Mouse (Mus musculus) embryonic facial prominence, embryonic 11.5 days (tissue): ENCODE measurements around the gene Grk4. TPM values are rescaled to one million over a fixed set of nuclear protein-coding genes. Genes with fewer than 3 reads are reported as not detected.
A peak's percentile ranks its signal among the peaks of the same experiment; 100 is the strongest.

Experiments used
- ATAC-seq: fragments of 200-750 bp; cut with Nextera tagmentation; replicated peaks from 2 replicates; pipeline ENCODE4 v1.8.0; 2017; ENCODE audit warnings: low read depth; ENCODE audit not compliant: insufficient number of reproducible peaks, low FRiP score, low TSS enrichment
- DNase-seq: peaks from one replicate; pipeline ENCODE4 v3.0.0-alpha.2; 2015; ENCODE audit warnings: low spot score
- H3K27ac ChIP-seq: fragments of 300-500 bp; sonication (generic); replicated peaks from 2 replicates; pipeline ENCODE4 v1.5.1; 2014; ENCODE audit warnings: mild to moderate bottlenecking, low read depth, low read length, control low read depth
- H3K27me3 ChIP-seq: fragments of 300-500 bp; sonication (generic); 2 replicates; pipeline ENCODE4 v1.6.1; 2014; ENCODE audit warnings: mild to moderate bottlenecking, low read length, moderate library complexity, mixed read lengths; ENCODE audit not compliant: control insufficient read depth, insufficient read depth
- H3K36me3 ChIP-seq: fragments of 300-500 bp; sonication (generic); replicated peaks from 2 replicates; pipeline ENCODE4 v1.6.1; 2014; ENCODE audit warnings: low read depth, mild to moderate bottlenecking, low read length, moderate library complexity, mixed read lengths; ENCODE audit not compliant: control insufficient read depth, insufficient read depth
- H3K4me1 ChIP-seq: fragments of 300-500 bp; sonication (generic); 2 replicates; pipeline ENCODE4 v1.6.1; 2014; ENCODE audit warnings: low read length, mixed read lengths; ENCODE audit not compliant: control insufficient read depth, insufficient read depth
- H3K4me2 ChIP-seq: fragments of 300-500 bp; sonication (generic); 2 replicates; pipeline ENCODE4 v1.6.1; 2014; ENCODE audit warnings: low read depth, mild to moderate bottlenecking, control low read depth, low read length, moderate library complexity
- H3K4me3 ChIP-seq: fragments of 300-500 bp; sonication (generic); 2 replicates; pipeline ENCODE4 v1.5.1; 2014; ENCODE audit warnings: low read depth, low read length, control low read depth
- H3K9ac ChIP-seq: fragments of 300-500 bp; sonication (generic); replicated peaks from 2 replicates; pipeline ENCODE4 v1.6.1; 2014; ENCODE audit warnings: mild to moderate bottlenecking, control low read depth, low read length
- H3K9me3 ChIP-seq: fragments of 300-500 bp; sonication (generic); replicated peaks from 2 replicates; pipeline ENCODE4 v1.6.1; 2016; ENCODE audit warnings: mild to moderate bottlenecking, low read length, inconsistent platforms, mixed read lengths; ENCODE audit not compliant: control insufficient read depth
- WGBS: fragments of 180-500 bp; shearing (Covaris S2); extraction: QIAGEN DNeasy Blood & Tissue Kit; methylation state at CpG from one replicate; pipeline ENCODE4 v1.1.7; 2014; 5-methylcytosine and 5-hydroxymethylcytosine counted together
- polyA plus RNA-seq: library from polyadenylated mRNA; unstranded; fragments of >200 nt; fragmentation: Nextera tagmentation; extraction: Ambion mirVana; gene quantifications from 2 replicates; pipeline ENCODE4 v1.2.1, GENCODE M21; 2014

Gene Grk4
- polyA plus RNA-seq, 1 experiment from 2014 or later, result 3.0 TPM

DNA sequence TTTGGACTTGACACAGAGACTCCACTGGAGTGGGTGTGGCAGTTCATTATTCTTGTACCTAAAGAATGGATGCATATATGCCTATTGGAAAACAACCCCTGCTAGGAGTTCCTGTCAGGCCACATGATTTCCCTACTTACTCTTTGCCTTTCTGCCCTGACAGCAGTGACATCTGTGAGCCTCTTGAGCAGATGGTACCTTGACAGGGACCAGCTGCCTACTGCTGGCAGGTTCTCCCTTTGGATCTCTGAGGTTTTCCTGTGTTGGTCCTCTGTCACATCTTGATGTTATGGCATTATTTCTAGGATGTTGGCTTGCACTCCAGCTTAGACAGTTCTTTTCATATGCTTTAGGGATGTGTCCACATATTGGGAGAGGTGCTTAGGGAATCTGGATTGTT is 69.0 kb downstream of the Grk4 start:
- H3K4me1 ChIP-seq, result no peaks in the 10 kb centered on the region
- H3K27ac ChIP-seq, result no peak overlapping the region
- DNase-seq, result no peak
- H3K9me3 ChIP-seq, result no peaks in the 10 kb centered on the region
- no peaks in the 10 kb centered on the region for H3K27me3 ChIP-seq
- H3K9ac ChIP-seq, result no peak overlapping the region
- no peak for ATAC-seq
- no peaks in the 10 kb centered on the region for H3K36me3 ChIP-seq
- no peak overlapping the region for H3K4me2 ChIP-seq
- no peak overlapping the region for H3K4me3 ChIP-seq

DNA sequence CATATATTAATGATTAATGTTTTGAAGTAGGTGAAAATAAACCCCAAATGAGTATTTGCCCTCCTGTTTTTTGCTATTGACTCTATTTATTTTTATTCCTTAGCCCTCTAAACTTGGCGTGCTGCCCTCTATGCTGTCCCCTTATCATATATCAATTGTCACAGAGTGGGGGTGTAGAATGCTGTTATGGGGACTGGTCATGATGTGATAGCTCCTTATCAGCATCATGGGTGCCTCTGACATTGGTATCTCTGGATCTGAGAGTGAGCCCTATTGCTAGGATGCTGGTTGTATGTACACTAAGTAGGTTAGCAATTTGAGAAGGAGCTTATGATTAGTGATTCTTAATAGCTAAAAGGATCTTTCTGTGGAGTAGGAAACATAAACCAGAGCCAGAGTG is 70.1 kb downstream of the Grk4 start:
- ATAC-seq (no peak), DNase-seq (no peak)
- Histone ChIP-seq H3K4me1 (no peaks in the 10 kb centered on the region), H3K4me2 (no peak overlapping the region), H3K27me3 (no peaks in the 10 kb centered on the region), H3K27ac (no peak overlapping the region), H3K36me3 (no peaks in the 10 kb centered on the region), H3K9ac (no peak overlapping the region), H3K9me3 (no peaks in the 10 kb centered on the region), H3K4me3 (no peak overlapping the region)
- 67% methylated on average over 1 of the region's 1 CpGs for WGBS

DNA sequence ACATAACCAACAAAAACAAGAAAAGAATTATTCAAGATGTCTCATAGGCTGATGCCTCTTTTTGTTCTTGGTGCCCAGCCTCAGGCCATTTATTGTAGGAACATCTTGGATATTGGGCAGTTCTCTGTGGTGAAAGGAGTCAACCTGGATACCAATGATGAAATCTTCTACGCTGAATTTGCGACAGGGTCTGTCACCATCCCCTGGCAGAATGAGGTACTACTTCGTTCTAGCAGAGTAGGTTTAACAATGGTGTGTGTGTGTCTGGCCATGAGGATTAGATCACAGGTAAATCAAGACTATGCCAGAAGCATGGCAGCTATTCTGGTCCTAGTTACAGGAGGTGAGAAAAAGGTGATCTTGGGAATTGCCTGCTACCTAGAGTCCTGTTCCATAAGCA is 91.3 kb downstream of the Grk4 start:
- H3K4me1 ChIP-seq, result no peaks in the 10 kb centered on the region
- no peaks in the 10 kb centered on the region for H3K36me3 ChIP-seq
- H3K4me2 ChIP-seq, result no peak overlapping the region
- no peaks in the 10 kb centered on the region for H3K9me3 ChIP-seq
- DNase-seq (no peak), ATAC-seq (no peak)
- H3K9ac ChIP-seq, result no peak overlapping the region
- no peak overlapping the region for H3K27ac ChIP-seq
- WGBS, result 58% methylated on average over 3 of the region's 3 CpGs
- no peak overlapping the region for H3K4me3 ChIP-seq
- no peaks in the 10 kb centered on the region for H3K27me3 ChIP-seq

DNA sequence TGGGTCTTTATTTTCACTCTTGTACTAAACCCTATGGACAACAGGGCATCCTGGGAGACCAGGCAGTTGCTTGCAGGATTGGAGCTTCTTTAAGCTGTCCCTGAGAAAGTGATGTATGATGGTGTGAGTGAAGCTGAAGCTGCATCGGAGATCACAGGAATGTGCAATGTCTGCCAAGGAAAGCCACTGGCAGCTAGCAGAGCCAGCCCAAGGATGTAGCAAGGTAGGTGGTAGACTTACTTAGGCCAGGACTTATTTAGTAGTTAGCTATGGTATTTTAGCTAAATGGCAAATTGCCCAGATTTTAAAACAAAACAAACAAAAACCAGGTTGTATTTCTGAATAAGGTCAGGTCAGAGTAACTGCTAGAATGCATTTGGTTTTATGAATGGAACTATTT is 98.6 kb downstream of the Grk4 start:
- H3K4me1 ChIP-seq, result no peaks in the 10 kb centered on the region
- no peak overlapping the region for H3K4me3 ChIP-seq

DNA sequence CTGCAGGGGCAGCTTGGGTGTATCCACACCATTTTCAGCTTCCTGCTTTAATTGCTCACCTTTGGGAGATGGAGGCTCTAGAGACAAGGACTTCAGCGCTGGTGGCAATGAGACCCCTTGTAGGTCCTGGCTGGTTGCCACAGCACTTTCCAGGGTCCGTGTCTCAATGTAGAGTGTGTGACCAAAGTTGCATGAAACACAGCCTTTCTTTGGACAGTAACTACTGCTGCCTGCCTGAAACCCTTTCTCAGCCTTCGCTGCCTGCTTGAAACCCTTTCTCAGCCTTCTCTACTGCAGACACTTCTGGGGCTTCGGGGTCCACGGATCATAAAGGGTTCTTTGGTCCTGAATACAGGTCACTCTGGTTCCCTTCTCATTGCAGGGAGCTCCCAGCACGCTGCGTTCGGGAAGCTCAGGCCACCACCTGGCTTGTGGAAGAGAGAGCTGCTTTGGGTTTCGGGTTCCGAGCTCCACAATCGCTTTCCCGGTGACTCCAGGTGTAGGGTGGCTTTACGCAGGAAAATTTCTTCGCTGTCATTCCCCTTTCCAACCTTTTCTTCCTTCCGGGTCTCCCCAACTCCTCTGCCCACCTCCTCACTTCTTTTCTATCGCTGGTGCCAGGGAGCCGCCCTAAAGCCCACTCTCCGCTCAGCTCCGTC is 100.8 kb downstream of the Grk4 start:
- H3K27me3 ChIP-seq, result no peaks in the 10 kb centered on the region
- peak overlapping the region; percentile 79 for H3K4me3 ChIP-seq
- no peaks in the 10 kb centered on the region for H3K4me1 ChIP-seq
- peak overlapping the region; percentile 60 for H3K9ac ChIP-seq
- ATAC-seq (no peak; the same call in 1 of the 2 replicates), DNase-seq (peak; percentile 4)
- peak overlapping the region; percentile 83 for H3K4me2 ChIP-seq
- no peaks in the 10 kb centered on the region for H3K36me3 ChIP-seq
- WGBS, result 1% methylated on average over 19 of the region's 19 CpGs
- H3K27ac ChIP-seq, result no peak overlapping the region
- no peaks in the 10 kb centered on the region for H3K9me3 ChIP-seq

More for the DNA sequence above, 98.6 kb downstream of the Grk4 start:
- DNase-seq, result no peak
- no peak overlapping the region for H3K27ac ChIP-seq
- H3K27me3 ChIP-seq, result no peaks in the 10 kb centered on the region
- 94% methylated on average over 1 of the region's 1 CpGs for WGBS
- no peak overlapping the region for H3K4me2 ChIP-seq
- no peaks in the 10 kb centered on the region for H3K9me3 ChIP-seq
- no peaks in the 10 kb centered on the region for H3K36me3 ChIP-seq
- ATAC-seq, result no peak
- no peak overlapping the region for H3K9ac ChIP-seq

DNA sequence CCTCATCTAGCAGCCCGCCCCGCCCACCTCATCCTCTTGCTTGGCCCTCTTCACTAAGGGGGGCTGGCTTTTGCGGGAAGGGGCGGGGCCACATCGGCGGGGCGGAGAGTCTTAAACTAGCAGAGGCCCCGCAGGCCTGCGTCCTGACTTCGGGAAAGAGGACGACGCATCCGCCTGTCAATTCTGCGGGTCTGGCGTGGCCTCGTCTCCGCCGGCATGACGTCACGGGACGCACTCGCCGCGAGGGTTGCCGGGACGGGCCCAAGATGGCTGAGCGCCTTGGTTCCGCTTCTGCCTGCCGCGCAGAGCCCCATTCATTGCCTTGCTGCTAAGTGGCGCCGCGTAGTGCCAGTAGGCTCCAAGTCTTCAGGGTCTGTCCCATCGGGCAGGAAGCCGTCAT is 101.3 kb downstream of the Grk4 start, which contains the start of gene Htt:
TSS of gene Htt (plus strand) at position 232 of the 400 bp plus-strand sequence.
- DNase-seq (peak; percentile 98), ATAC-seq (peak; percentile 97)
- Histone ChIP-seq H3K4me3 (peak within 1 kb of the TSS; percentile 79), H3K36me3 (no peaks in the 10 kb centered on the region), H3K4me2 (peak within 1 kb of the TSS; percentile 83), H3K9ac (peak within 1 kb of the TSS; percentile 82), H3K9me3 (no peaks in the 10 kb centered on the region), H3K4me1 (no peaks in the 10 kb centered on the region), H3K27ac (peak within 1 kb of the TSS; percentile 61), H3K27me3 (no peaks in the 10 kb centered on the region)
- WGBS, result 0% methylated on average over 35 of the region's 35 CpGs

DNA sequence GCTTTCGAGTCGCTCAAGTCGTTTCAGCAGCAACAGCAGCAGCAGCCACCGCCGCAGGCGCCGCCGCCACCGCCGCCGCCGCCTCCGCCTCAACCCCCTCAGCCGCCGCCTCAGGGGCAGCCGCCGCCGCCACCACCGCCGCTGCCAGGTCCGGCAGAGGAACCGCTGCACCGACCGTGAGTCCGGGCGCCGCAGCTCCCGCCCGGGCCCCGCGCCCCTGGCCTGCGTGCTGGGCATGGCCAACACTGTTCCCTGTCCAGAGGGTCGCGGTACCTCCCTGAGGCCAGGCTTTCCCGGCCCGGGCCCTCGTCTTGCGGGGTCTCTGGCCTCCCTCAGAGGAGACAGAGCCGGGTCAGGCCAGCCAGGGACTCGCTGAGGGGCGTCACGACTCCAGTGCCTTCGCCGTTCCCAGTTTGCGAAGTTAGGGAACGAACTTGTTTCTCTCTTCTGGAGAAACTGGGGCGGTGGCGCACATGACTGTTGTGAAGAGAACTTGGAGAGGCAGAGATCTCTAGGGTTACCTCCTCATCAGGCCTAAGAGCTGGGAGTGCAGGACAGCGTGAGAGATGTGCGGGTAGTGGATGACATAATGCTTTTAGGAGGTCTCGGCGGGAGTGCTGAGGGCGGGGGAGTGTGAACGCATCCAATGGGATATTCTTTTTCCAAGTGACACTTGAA is 101.9 kb downstream of the Grk4 start:
- H3K4me2 ChIP-seq, result peak overlapping the region; percentile 83
- ATAC-seq, result peak; percentile 56
- H3K9me3 ChIP-seq, result no peaks in the 10 kb centered on the region
- peak overlapping the region; percentile 82 for H3K9ac ChIP-seq
- DNase-seq, result peak; percentile 51
- peak overlapping the region; percentile 61 for H3K27ac ChIP-seq
- WGBS, result under 1% methylated on average over 38 of the region's 54 CpGs
- no peaks in the 10 kb centered on the region for H3K36me3 ChIP-seq
- peak overlapping the region; percentile 79 for H3K4me3 ChIP-seq
- H3K4me1 ChIP-seq, result no peaks in the 10 kb centered on the region
- H3K27me3 ChIP-seq, result no peaks in the 10 kb centered on the region

DNA sequence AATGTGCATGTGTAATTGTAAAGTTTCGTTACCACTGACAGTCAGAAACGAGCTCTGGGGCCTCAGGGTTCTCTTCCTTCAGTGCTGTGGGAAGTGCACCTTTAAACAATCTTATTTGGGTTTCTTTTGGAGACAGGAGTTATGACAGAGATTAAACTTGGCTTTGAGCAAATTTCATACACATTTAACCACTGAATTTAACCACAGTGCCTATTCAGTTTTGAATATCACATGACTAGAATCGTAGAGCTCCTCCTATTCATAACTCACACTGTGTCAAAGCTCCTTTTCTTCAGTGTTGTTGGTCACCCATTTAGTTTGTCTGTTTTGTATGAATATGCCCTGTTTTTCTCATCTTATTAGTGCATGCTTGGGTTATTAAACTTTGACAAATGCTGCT is 111.6 kb downstream of the Grk4 start:
- DNase-seq, result no peak
- no peak for ATAC-seq
- 93% methylated on average over 3 of the region's 3 CpGs for WGBS
- no peaks in the 10 kb centered on the region for H3K9me3 ChIP-seq
- no peak overlapping the region for H3K4me3 ChIP-seq
- H3K27ac ChIP-seq, result no peak overlapping the region
- H3K27me3 ChIP-seq, result no peaks in the 10 kb centered on the region
- no peaks in the 10 kb centered on the region for H3K4me1 ChIP-seq
- H3K4me2 ChIP-seq, result no peak overlapping the region
- no peak overlapping the region for H3K9ac ChIP-seq
- no peaks in the 10 kb centered on the region for H3K36me3 ChIP-seq
